Mouse (Mus musculus) retina, adult 2 months (tissue): Measurements from ENCODE around the gene Dzip1l.

Experiments
- DNase-seq: peaks from one replicate; pipeline ENCODE4 v3.0.0-alpha.2; 2012; ENCODE audit warnings: low read depth, low spot score

The Dzip1l gene

DNA sequence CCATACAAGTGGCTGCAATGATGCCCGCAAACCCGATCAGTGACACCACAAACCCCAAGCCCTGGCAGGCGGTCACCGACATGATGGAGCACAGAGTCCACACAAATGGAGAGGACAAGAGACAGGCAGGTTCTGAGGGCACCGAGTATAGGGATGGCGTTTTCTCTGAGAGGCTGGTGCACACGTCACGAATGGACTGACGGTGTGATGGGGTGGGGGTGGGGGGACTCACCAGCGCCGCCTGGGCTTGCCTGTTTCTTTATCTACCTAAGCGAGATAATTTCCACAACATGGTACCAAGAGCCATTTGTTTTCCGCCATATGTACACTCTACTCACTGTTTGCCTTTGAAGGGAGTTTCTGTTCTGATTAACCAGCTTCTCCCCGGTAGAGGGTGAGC, 87.8 kb downstream of the Dzip1l start, which contains the start of gene Cldn18:
Gene Cldn18 (minus strand): TSS at position 134 of the 400 bp plus-strand sequence.
- DNase-seq = no peak
